Mouse (Mus musculus): ENCODE data around the gene Hoxd11. TPM values are rescaled to one million over a fixed set of nuclear protein-coding genes. Genes with fewer than 3 reads are reported as not detected.

Hoxd11 gene
- polyA plus RNA-seq, 1 experiment from 2014 or later, result not detected

GRCm38 (mm10) chr2:74700546-74701112, 21.3 kb downstream of the Hoxd11 start:
- Histone ChIP-seq H3K36me3 (ENCODE audit: control insufficient read depth, insufficient read depth, low read length) (no peaks in the 10 kb centered on the region), H3K9me3 (ENCODE audit: control insufficient read depth, low read depth, low read length) (no peaks in the 10 kb centered on the region), H3K4me1 (ENCODE audit: control insufficient read depth, insufficient read depth, low read length) (peaks cover 6% of the 10 kb centered on the region; the same call in 1 of the 2 replicates), H3K4me2 (replicated peaks; ENCODE audit: low read depth, low read length) (no peak overlapping the region), H3K9ac (replicated peaks; ENCODE audit: low read depth, low read length) (no peak overlapping the region), H3K4me3 (ENCODE audit: low read depth, low read length) (no peak overlapping the region), H3K27me3 (ENCODE audit: control insufficient read depth, insufficient read depth, low read length) (peaks cover 61% of the 10 kb centered on the region), H3K27ac (ENCODE audit: low read length) (no peak overlapping the region)
- ATAC-seq (ENCODE audit: insufficient number of reproducible peaks, insufficient read depth, low FRiP score, low read depth), result no peak
- 6% methylated on average over 22 of the region's 22 CpGs for WGBS

GRCm38 (mm10) chr2:74701949-74702819, 22.8 kb downstream of the Hoxd11 start:
- Histone ChIP-seq H3K4me2 (replicated peaks; ENCODE audit: low read depth, low read length) (no peak overlapping the region), H3K9ac (replicated peaks; ENCODE audit: low read depth, low read length) (no peak overlapping the region), H3K27me3 (ENCODE audit: control insufficient read depth, insufficient read depth, low read length) (peaks cover 54% of the 10 kb centered on the region), H3K27ac (ENCODE audit: low read length) (no peak overlapping the region), H3K36me3 (ENCODE audit: control insufficient read depth, insufficient read depth, low read length) (no peaks in the 10 kb centered on the region), H3K9me3 (ENCODE audit: control insufficient read depth, low read depth, low read length) (no peaks in the 10 kb centered on the region), H3K4me3 (ENCODE audit: low read depth, low read length) (no peak overlapping the region), H3K4me1 (ENCODE audit: control insufficient read depth, insufficient read depth, low read length) (peaks cover 6% of the 10 kb centered on the region; the same call in 1 of the 2 replicates)
- ATAC-seq (ENCODE audit: insufficient number of reproducible peaks, insufficient read depth, low FRiP score, low read depth), result no peak
- WGBS, result 11% methylated on average over 17 of the region's 17 CpGs

GRCm38 (mm10) chr2:74702820-74703219, 23.5 kb downstream of the Hoxd11 start:
- no peak overlapping the region for H3K4me3 ChIP-seq (ENCODE audit: low read depth, low read length)
- H3K36me3 ChIP-seq (ENCODE audit: control insufficient read depth, insufficient read depth, low read length), result no peaks in the 10 kb centered on the region
- no peak overlapping the region for H3K27ac ChIP-seq (ENCODE audit: low read length)
- peaks cover 6% of the 10 kb centered on the region; the same call in 1 of the 2 replicates for H3K4me1 ChIP-seq (ENCODE audit: control insufficient read depth, insufficient read depth, low read length)
- 25% methylated on average over 6 of the region's 6 CpGs for WGBS
- H3K27me3 ChIP-seq (ENCODE audit: control insufficient read depth, insufficient read depth, low read length), result peaks cover 57% of the 10 kb centered on the region
- H3K4me2 ChIP-seq (replicated peaks; ENCODE audit: low read depth, low read length), result no peak overlapping the region
- H3K9me3 ChIP-seq (ENCODE audit: control insufficient read depth, low read depth, low read length), result no peaks in the 10 kb centered on the region
- no peak for ATAC-seq (ENCODE audit: insufficient number of reproducible peaks, insufficient read depth, low FRiP score, low read depth)
- H3K9ac ChIP-seq (replicated peaks; ENCODE audit: low read depth, low read length), result no peak overlapping the region

- Histone ChIP-seq H3K4me2 (replicated peaks; ENCODE audit: low read depth, low read length) (no peak overlapping the region), H3K4me1 (ENCODE audit: control insufficient read depth, insufficient read depth, low read length) (peaks cover 6% of the 10 kb centered on the region; the same call in 1 of the 2 replicates), H3K4me3 (ENCODE audit: low read depth, low read length) (no peak overlapping the region), H3K9me3 (ENCODE audit: control insufficient read depth, low read depth, low read length) (no peaks in the 10 kb centered on the region), H3K27me3 (ENCODE audit: control insufficient read depth, insufficient read depth, low read length) (peaks cover 60% of the 10 kb centered on the region), H3K27ac (ENCODE audit: low read length) (no peak overlapping the region), H3K36me3 (ENCODE audit: control insufficient read depth, insufficient read depth, low read length) (no peaks in the 10 kb centered on the region), H3K9ac (replicated peaks; ENCODE audit: low read depth, low read length) (no peak overlapping the region)
- no peak for ATAC-seq (ENCODE audit: insufficient number of reproducible peaks, insufficient read depth, low FRiP score, low read depth)
- WGBS, result 11% methylated on average over 10 of the region's 10 CpGs
Observed at GRCm38 (mm10) chr2:74703317-74703716, 24.0 kb downstream of the Hoxd11 start.

GRCm38 (mm10) chr2:74703720-74704392, 24.5 kb downstream of the Hoxd11 start:
- Histone ChIP-seq H3K27ac (ENCODE audit: low read length) (no peak overlapping the region), H3K9me3 (ENCODE audit: control insufficient read depth, low read depth, low read length) (no peaks in the 10 kb centered on the region), H3K9ac (replicated peaks; ENCODE audit: low read depth, low read length) (no peak overlapping the region), H3K4me2 (replicated peaks; ENCODE audit: low read depth, low read length) (no peak overlapping the region), H3K4me3 (ENCODE audit: low read depth, low read length) (no peak overlapping the region), H3K27me3 (ENCODE audit: control insufficient read depth, insufficient read depth, low read length) (peaks cover 65% of the 10 kb centered on the region), H3K36me3 (ENCODE audit: control insufficient read depth, insufficient read depth, low read length) (no peaks in the 10 kb centered on the region), H3K4me1 (ENCODE audit: control insufficient read depth, insufficient read depth, low read length) (peaks cover 6% of the 10 kb centered on the region; the same call in 1 of the 2 replicates)
- 4% methylated on average over 26 of the region's 26 CpGs for WGBS
- no peak for ATAC-seq (ENCODE audit: insufficient number of reproducible peaks, insufficient read depth, low FRiP score, low read depth)

- no peak within 1 kb of the TSS for H3K27ac ChIP-seq (ENCODE audit: low read length)
- no peaks in the 10 kb centered on the region for H3K9me3 ChIP-seq (ENCODE audit: control insufficient read depth, low read depth, low read length)
- peak within 1 kb of the TSS; percentile 60 for H3K4me2 ChIP-seq (replicated peaks; ENCODE audit: low read depth, low read length)
- peaks cover 6% of the 10 kb centered on the region; the same call in 1 of the 2 replicates for H3K4me1 ChIP-seq (ENCODE audit: control insufficient read depth, insufficient read depth, low read length)
- H3K27me3 ChIP-seq (ENCODE audit: control insufficient read depth, insufficient read depth, low read length), result peaks cover 70% of the 10 kb centered on the region
- no peak for ATAC-seq (ENCODE audit: insufficient number of reproducible peaks, insufficient read depth, low FRiP score, low read depth)
- H3K9ac ChIP-seq (replicated peaks; ENCODE audit: low read depth, low read length), result peak within 1 kb of the TSS; percentile 21; the same call in 1 of the 2 replicates
- H3K4me3 ChIP-seq (ENCODE audit: low read depth, low read length), result peak within 1 kb of the TSS; percentile 33
- no peaks in the 10 kb centered on the region for H3K36me3 ChIP-seq (ENCODE audit: control insufficient read depth, insufficient read depth, low read length)
- 2% methylated on average over 39 of the region's 52 CpGs for WGBS
Observed at GRCm38 (mm10) chr2:74704393-74704998, 25.1 kb downstream of the Hoxd11 start, which contains the start of gene Hoxd8. Hoxd8 (plus strand) TSS chr2:74704615.

GRCm38 (mm10) chr2:74704999-74705466, 25.7 kb downstream of the Hoxd11 start:
- H3K9me3 ChIP-seq (ENCODE audit: control insufficient read depth, low read depth, low read length), result no peaks in the 10 kb centered on the region
- H3K4me1 ChIP-seq (ENCODE audit: control insufficient read depth, insufficient read depth, low read length), result peaks cover 6% of the 10 kb centered on the region; the same call in 1 of the 2 replicates
- H3K4me3 ChIP-seq (ENCODE audit: low read depth, low read length), result peak overlapping the region; percentile 33
- no peaks in the 10 kb centered on the region for H3K36me3 ChIP-seq (ENCODE audit: control insufficient read depth, insufficient read depth, low read length)
- H3K27me3 ChIP-seq (ENCODE audit: control insufficient read depth, insufficient read depth, low read length), result peaks cover 70% of the 10 kb centered on the region
- WGBS, result under 1% methylated on average over 40 of the region's 66 CpGs
- peak; percentile 46; the same call in 1 of the 2 replicates for ATAC-seq (ENCODE audit: insufficient number of reproducible peaks, insufficient read depth, low FRiP score, low read depth)
- no peak overlapping the region for H3K27ac ChIP-seq (ENCODE audit: low read length)
- H3K4me2 ChIP-seq (replicated peaks; ENCODE audit: low read depth, low read length), result peak overlapping the region; percentile 60
- peak overlapping the region; percentile 21; the same call in 1 of the 2 replicates for H3K9ac ChIP-seq (replicated peaks; ENCODE audit: low read depth, low read length)

Data from stomach, embryonic 14.5 days (tissue).